Mouse (Mus musculus): Measurements from ENCODE around the gene Hsd17b12. TPM values are rescaled to one million over a fixed set of nuclear protein-coding genes. Genes with fewer than 3 reads are reported as not detected.

Gene Hsd17b12
- total RNA-seq (2023): 10 to 100 TPM; 25.5 to 27.1 TPM

GRCm38 (mm10) chr2:94157592-94158519, at the start of gene Hsd17b12:
Hsd17b12 (minus strand) TSS chr2:94157964.

GRCm38 (mm10) chr2:94010335-94011291, 147.2 kb downstream of the Hsd17b12 start, which contains the start of gene Alkbh3:
Alkbh3 (minus strand) TSS chr2:94010807.

DNA sequence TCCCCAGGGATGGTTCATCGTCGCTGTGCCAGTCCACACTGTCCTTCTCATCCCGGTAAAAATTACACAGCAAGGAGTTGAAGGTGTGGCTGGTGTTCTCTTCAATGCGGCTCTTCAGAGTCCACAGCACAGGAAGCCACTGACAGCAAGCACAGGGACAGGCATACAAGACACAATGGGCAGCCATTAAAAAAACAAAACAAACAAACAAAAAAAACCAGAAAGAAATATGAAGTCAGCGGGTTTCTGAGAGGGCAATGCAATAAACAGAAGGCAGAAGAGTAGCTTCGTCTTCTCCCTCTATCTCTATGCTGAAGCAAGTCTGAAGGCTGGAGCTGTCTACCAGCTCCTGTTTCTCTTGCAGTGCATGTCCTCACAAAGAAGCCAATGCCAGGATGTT, 161.5 kb downstream of the Hsd17b12 start, which contains the start of gene Gm27027:
TSS of gene Gm27027 (minus strand) at position 101 of the 400 bp plus-strand sequence.

Other genes with a start within 250 kb of the Hsd17b12 start
- under 1 TPM in 1 of 2 experiments, not detected in 1; 0.35 TPM for gene Gm13889, start 200.8 kb downstream of the Hsd17b12 start, total RNA-seq (2023)
- not detected for gene Gm27027, start 161.6 kb downstream of the Hsd17b12 start, total RNA-seq (2023)
- gene Alkbh3, start 147.2 kb downstream of the Hsd17b12 start, total RNA-seq (2023): 10 to 100 TPM; 26.0 to 30.0 TPM
- gene Ttc17, start 248.7 kb upstream of the Hsd17b12 start, total RNA-seq (2023): 10 to 100 TPM; 30.8 to 32.9 TPM

All from neutrophil, adult 83 days (primary cell).